Mouse (Mus musculus) testis, adult 2 months (tissue): ENCODE results near the gene Snupn. TPM values are rescaled to one million over a fixed set of nuclear protein-coding genes. Genes with fewer than 3 reads are reported as not detected.
"Not testable (repeated sequence)": the region's sequence is repeated elsewhere in the genome, so short reads cannot be mapped to it uniquely, and the experiment has no call there.

Source experiments
- H3K27ac ChIP-seq: fragments of 200-500 bp; 2 replicates; pipeline ENCODE4 v1.5.1; 2012; ENCODE audit warnings: low read depth, low read length; ENCODE audit not compliant: control insufficient read depth, insufficient read depth
- H3K27me3 ChIP-seq: fragments of 200-500 bp; 2 replicates; pipeline ENCODE4 v1.6.1; 2012; ENCODE audit warnings: mild to moderate bottlenecking, low read length, moderate library complexity; ENCODE audit not compliant: control insufficient read depth, insufficient read depth
- H3K36me3 ChIP-seq: fragments of 200-500 bp; 2 replicates; pipeline ENCODE4 v1.6.1; 2012; ENCODE audit warnings: mild to moderate bottlenecking, low read length; ENCODE audit not compliant: control insufficient read depth, insufficient read depth
- H3K4me1 ChIP-seq: fragments of 200-500 bp; 2 replicates; pipeline ENCODE4 v1.6.1; 2012; ENCODE audit warnings: low read length; ENCODE audit not compliant: control insufficient read depth, insufficient read depth
- H3K4me3 ChIP-seq: fragments of 200-500 bp; 2 replicates; pipeline ENCODE4 v1.5.1; 2012; ENCODE audit warnings: low read depth, mild to moderate bottlenecking, low read length, moderate library complexity, mixed read lengths; ENCODE audit not compliant: control insufficient read depth
- CTCF ChIP-seq: fragments of 200-500 bp; IDR thresholded peaks from 2 replicates; pipeline ENCODE4 v1.5.1; 2012; ENCODE audit warnings: low read depth, mild to moderate bottlenecking, inconsistent platforms, low read length, moderate library complexity; ENCODE audit not compliant: control insufficient read depth, insufficient read depth, insufficient replicate concordance
- POLR2A ChIP-seq: fragments of 200-500 bp; IDR thresholded peaks from 2 replicates; pipeline ENCODE4 v1.6.1; 2012; ENCODE audit warnings: low read depth, mild to moderate bottlenecking, inconsistent platforms, low read length, moderate library complexity; ENCODE audit not compliant: control insufficient read depth
- polyA plus RNA-seq: library from polyadenylated mRNA; depleted of rRNA; stranded (reverse); fragments of >200 nt; gene quantifications from 2 replicates; pipeline ENCODE4 v1.2.3, GENCODE M21; 2012

The Snupn gene
- polyA plus RNA-seq, 1 experiment: 14.1 TPM

GRCm38 (mm10) chr9:56981502-56981901 lies 30.8 kb downstream of the Snupn start:
- no peak overlapping the region for H3K4me3 ChIP-seq
- H3K27me3 ChIP-seq: no peaks in the 10 kb centered on the region
- H3K4me1 ChIP-seq: no peaks in the 10 kb centered on the region
- no peaks in the 10 kb centered on the region; the same call in 1 of the 2 replicates for H3K36me3 ChIP-seq
- TF ChIP-seq CTCF: no peak
- TF ChIP-seq POLR2A: no peak
- H3K27ac ChIP-seq: no peak overlapping the region

GRCm38 (mm10) chr9:56994286-56995197 lies 43.9 kb downstream of the Snupn start, which contains the start of gene Ptpn9:
TSS of gene Ptpn9 (plus strand) at chr9:56994923.
- peak within 1 kb of the TSS; percentile 95 for H3K27ac ChIP-seq

GRCm38 (mm10) chr9:56995198-56996027 lies 44.7 kb downstream of the Snupn start:
- H3K4me3 ChIP-seq: peak overlapping the region; percentile 94
- peaks cover 2% of the 10 kb centered on the region for H3K4me1 ChIP-seq
- peak overlapping the region; percentile 95 for H3K27ac ChIP-seq
- H3K36me3 ChIP-seq: no peaks in the 10 kb centered on the region
- TF ChIP-seq POLR2A (no peak; the same call in none of the 2 replicates), CTCF (no peak)
- H3K27me3 ChIP-seq: no peaks in the 10 kb centered on the region

More at GRCm38 (mm10) chr9:56994286-56995197, 43.9 kb downstream of the Snupn start, which contains the start of gene Ptpn9:
- TF ChIP-seq CTCF: peak; percentile 29; the same call in 1 of the 2 replicates
- peak; percentile 55 for TF ChIP-seq POLR2A
- Histone ChIP-seq H3K36me3 (no peaks in the 10 kb centered on the region), H3K4me1 (peaks cover 2% of the 10 kb centered on the region), H3K27me3 (no peaks in the 10 kb centered on the region), H3K4me3 (peak within 1 kb of the TSS; percentile 94)

- H3K4me1 ChIP-seq: peaks cover 2% of the 10 kb centered on the region
- no peaks in the 10 kb centered on the region for H3K36me3 ChIP-seq
- peak overlapping the region; percentile 95 for H3K27ac ChIP-seq
- no peaks in the 10 kb centered on the region for H3K27me3 ChIP-seq
- no peak for TF ChIP-seq CTCF
- TF ChIP-seq POLR2A: no peak
- peak overlapping the region; percentile 94 for H3K4me3 ChIP-seq
Measured at GRCm38 (mm10) chr9:56996028-56996346, 45.3 kb downstream of the Snupn start.

- H3K36me3 ChIP-seq, H3K27me3 ChIP-seq, H3K4me3 ChIP-seq, H3K27ac ChIP-seq, H3K4me1 ChIP-seq: not testable (repeated sequence)
Measured at GRCm38 (mm10) chr9:56997206-56997605, 46.5 kb downstream of the Snupn start.

- no peaks in the 10 kb centered on the region for H3K4me1 ChIP-seq
- H3K27me3 ChIP-seq: no peaks in the 10 kb centered on the region
- H3K36me3 ChIP-seq: no peaks in the 10 kb centered on the region
- no peak for TF ChIP-seq POLR2A
- TF ChIP-seq CTCF: no peak
- no peak overlapping the region for H3K27ac ChIP-seq
- no peak overlapping the region for H3K4me3 ChIP-seq
Measured at GRCm38 (mm10) chr9:57003011-57003410, 52.3 kb downstream of the Snupn start.

- Histone ChIP-seq H3K4me3 (no peak overlapping the region), H3K4me1 (no peaks in the 10 kb centered on the region), H3K36me3 (no peaks in the 10 kb centered on the region), H3K27ac (no peak overlapping the region), H3K27me3 (no peaks in the 10 kb centered on the region)
- TF ChIP-seq CTCF: no peak
- TF ChIP-seq POLR2A: no peak
Measured at GRCm38 (mm10) chr9:57012393-57012792, 61.7 kb downstream of the Snupn start.
